Comparison of ENCODE assay signal across 16 mouse cellular contexts in genomic region chr15:95257131-95257530, GRCm38 (mm10).
"Had no signal": no experiment of that assay in that cellular context is flagged by ENCODE, and none has a peak within 500 bp of the region (broad histone marks: within the 10 kb centered on the region; RNA-seq: fewer than 3 reads in every experiment).

No protein-coding gene starts in this region.

- H3K9ac ChIP-seq: limb, embryonic 12.5 days; liver, embryonic 13.5 days; liver, postnatal 0 days; lung, embryonic 15.5 days; midbrain, embryonic 13.5 days; neural tube, embryonic 15.5 days had no signal

- H3K4me1 ChIP-seq: liver, embryonic 13.5 days; lung, embryonic 15.5 days; midbrain, embryonic 13.5 days; neural tube, embryonic 15.5 days had no signal

- DNase-seq: kidney, postnatal 10 days; kidney, postnatal 4 days; liver; liver, embryonic 13.5 days; liver, postnatal 0 days; lung, postnatal 14 days; right cerebral cortex, adult 18-20 months; right cerebral cortex, postnatal 25 days; thymus, postnatal 36 days had no signal

- ATAC-seq: liver, postnatal 0 days; midbrain, embryonic 13.5 days had no signal

- H3K27ac ChIP-seq: layer of hippocampus, adult 2 months; limb, embryonic 12.5 days; liver, embryonic 13.5 days; lung, embryonic 15.5 days; macrophage; midbrain, embryonic 13.5 days; neural tube, embryonic 15.5 days had no signal

- H3K4me3 ChIP-seq: layer of hippocampus, adult 2 months; limb, embryonic 12.5 days; liver, embryonic 13.5 days; lung, embryonic 15.5 days; midbrain, embryonic 13.5 days; myocyte; neural tube, embryonic 15.5 days had no signal

- H3K4me2 ChIP-seq: limb, embryonic 12.5 days; liver, embryonic 13.5 days; lung, embryonic 15.5 days; midbrain, embryonic 13.5 days; neural tube, embryonic 15.5 days had no signal

- H3K27me3 ChIP-seq: limb, embryonic 12.5 days; liver, embryonic 13.5 days; lung, embryonic 15.5 days; midbrain, embryonic 13.5 days; neural tube, embryonic 15.5 days had no signal

- H3K9me3 ChIP-seq: limb, embryonic 12.5 days; liver, embryonic 13.5 days; lung, embryonic 15.5 days; midbrain, embryonic 13.5 days; neural tube, embryonic 15.5 days had no signal

- H3K36me3 ChIP-seq: limb, embryonic 12.5 days; liver, embryonic 13.5 days; lung, embryonic 15.5 days; midbrain, embryonic 13.5 days; neural tube, embryonic 15.5 days had no signal
